ENCODE assay signal across 11 mouse cellular contexts in the genomic region with DNA sequence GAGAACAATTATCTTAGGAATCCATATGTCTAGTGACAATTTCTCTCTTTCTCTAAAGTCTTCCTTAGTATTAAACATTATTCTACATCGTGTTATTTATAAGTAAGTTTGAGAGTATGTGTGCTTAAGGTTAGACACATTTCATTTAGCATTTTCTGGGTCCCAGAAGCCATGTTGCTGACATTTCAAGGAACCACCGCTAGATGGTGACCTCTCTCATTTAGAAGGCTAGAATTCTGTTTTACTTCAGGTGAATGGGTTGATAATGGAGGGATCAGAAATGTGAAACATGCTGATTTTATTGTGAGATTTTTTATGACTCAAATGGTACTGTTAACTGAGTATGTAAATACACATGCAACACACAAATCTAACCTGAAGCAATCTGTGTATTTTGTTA.
DNase-seq lines count a peak whose midpoint lies in the region; ATAC-seq and TF ChIP-seq lines count a peak whose summit lies in the region.
"Had no signal": no experiment of that assay in that cellular context is flagged by ENCODE, and none has a peak within 500 bp of the region (broad histone marks: within the 10 kb centered on the region; RNA-seq: fewer than 3 reads in every experiment).

No protein-coding gene starts in this region.

- H3K9me3 ChIP-seq in forebrain, postnatal 0 days (ENCODE audit: low read length), result no peaks in the 10 kb centered on the region
- H3K9me3 ChIP-seq in forebrain, embryonic 12.5 days, result no peaks in the 10 kb centered on the region
- no peaks in the 10 kb centered on the region for H3K9me3 ChIP-seq in E14TG2a.4 (ENCODE audit: low read length)
- H3K9me3 ChIP-seq: liver, embryonic 13.5 days; stomach, embryonic 15.5 days had no signal

- intact Hi-C loops in left cerebral cortex, postnatal 14 days (cut with DNase I), result no loop called here
- intact Hi-C loops in left cerebral cortex, postnatal 4 days (cut with DNase I), result no loop called here

- H3K27ac ChIP-seq in forebrain, postnatal 0 days (ENCODE audit: low read depth, low read length), result no peak overlapping the region
- H3K27ac ChIP-seq in forebrain, embryonic 12.5 days, result no peak overlapping the region
- H3K27ac ChIP-seq: liver, embryonic 13.5 days; stomach, embryonic 15.5 days had no signal

- H3K4me2 ChIP-seq in forebrain, postnatal 0 days (ENCODE audit: low read depth), result no peak overlapping the region
- H3K4me2 ChIP-seq in forebrain, embryonic 12.5 days, result no peak overlapping the region
- H3K4me2 ChIP-seq: liver, embryonic 13.5 days; stomach, embryonic 15.5 days had no signal

- ATAC-seq in forebrain, postnatal 0 days, result no peak
- ATAC-seq in forebrain, embryonic 12.5 days (ENCODE audit: low FRiP score), result no peak

- no peaks in the 10 kb centered on the region for H3K4me1 ChIP-seq in forebrain, postnatal 0 days (ENCODE audit: insufficient read depth)
- no peaks in the 10 kb centered on the region for H3K4me1 ChIP-seq in forebrain, embryonic 12.5 days
- no peaks in the 10 kb centered on the region for H3K4me1 ChIP-seq in E14TG2a.4 (replicated peaks; ENCODE audit: low read depth, low read length)
- H3K4me1 ChIP-seq: liver, embryonic 13.5 days; stomach, embryonic 15.5 days had no signal

- peak; percentile 57 for TF ChIP-seq CTCF in forebrain, postnatal 0 days (IDR thresholded peaks at IDR 0.05; ENCODE audit: low read depth)
- peak; percentile 77 for TF ChIP-seq CTCF in E14TG2a.4 (conservative IDR thresholded peaks at IDR 0.05; ENCODE audit: low read length)

- no peak overlapping the region for H3K4me3 ChIP-seq in forebrain, postnatal 0 days (ENCODE audit: low read depth, low read length)
- no peak overlapping the region for H3K4me3 ChIP-seq in forebrain, embryonic 12.5 days (replicated peaks)
- no peak overlapping the region for H3K4me3 ChIP-seq in E14TG2a.4 (replicated peaks; ENCODE audit: low read length)
- H3K4me3 ChIP-seq: liver, embryonic 13.5 days; stomach, embryonic 15.5 days had no signal

- H3K36me3 ChIP-seq in forebrain, postnatal 0 days (ENCODE audit: insufficient read depth), result no peaks in the 10 kb centered on the region
- no peaks in the 10 kb centered on the region for H3K36me3 ChIP-seq in forebrain, embryonic 12.5 days (replicated peaks)
- no peaks in the 10 kb centered on the region for H3K36me3 ChIP-seq in E14TG2a.4 (ENCODE audit: insufficient read depth, low read length)
- H3K36me3 ChIP-seq: liver, embryonic 13.5 days; stomach, embryonic 15.5 days had no signal

- H3K9ac ChIP-seq in forebrain, postnatal 0 days, result no peak overlapping the region
- no peak overlapping the region for H3K9ac ChIP-seq in forebrain, embryonic 12.5 days
- H3K9ac ChIP-seq: liver, embryonic 13.5 days; stomach, embryonic 15.5 days had no signal

- WGBS in forebrain, postnatal 0 days, result 9% methylated on average over 2 of the region's 2 CpGs
- WGBS in forebrain, embryonic 12.5 days, result 12% methylated on average over 2 of the region's 2 CpGs

- H3K27me3 ChIP-seq in forebrain, postnatal 0 days (ENCODE audit: insufficient read depth, low read length), result no peaks in the 10 kb centered on the region
- no peaks in the 10 kb centered on the region for H3K27me3 ChIP-seq in forebrain, embryonic 12.5 days
- no peaks in the 10 kb centered on the region for H3K27me3 ChIP-seq in E14TG2a.4 (ENCODE audit: insufficient read depth, low read length)
- H3K27me3 ChIP-seq: liver, embryonic 13.5 days; stomach, embryonic 15.5 days had no signal

- DNase-seq in forebrain, postnatal 0 days, result peak; percentile 14
- DNase-seq in left cerebral cortex, postnatal 14 days (ENCODE audit: low spot score in 2 of 2), result peak; percentile 6 to 26
- no peak for DNase-seq in left cerebral cortex, postnatal 4 days
- peak; percentile 70 for DNase-seq in embryo, embryonic 10.5 days (ENCODE audit: low spot score)
- DNase-seq in spleen, postnatal 10 days (ENCODE audit: low spot score in 2 of 2), result no peak
- DNase-seq in spleen, postnatal 4 days (ENCODE audit: low spot score in 2 of 2), result no peak
- DNase-seq: cerebellum, adult 9-11 months; liver, embryonic 13.5 days had no signal

Comparison
In these comparisons a context has a peak if more than half of its experiments do, and no peak if none do; other contexts are left out.
1. DNase-seq: peak in forebrain, postnatal 0 days (single experiment), left cerebral cortex, postnatal 14 days (2 of 2) and embryo, embryonic 10.5 days (single experiment); none in left cerebral cortex, postnatal 4 days (single experiment), spleen, postnatal 10 days (0 of 2) and spleen, postnatal 4 days (0 of 2).